ENCODE assay signal across 7 mouse cellular contexts in genomic region chr11:117962228-117963067, GRCm38 (mm10). TPM values are rescaled to one million over a fixed set of nuclear protein-coding genes. Genes with fewer than 3 reads are reported as not detected.
DNase-seq lines count a peak whose midpoint lies in the region; ATAC-seq and TF ChIP-seq lines count a peak whose summit lies in the region.

No protein-coding gene starts in this region.

- H3K4me3 ChIP-seq in embryonic facial prominence, embryonic 11.5 days (ENCODE audit: low read depth, low read length): no peak overlapping the region
- H3K4me3 ChIP-seq in heart, embryonic 14.5 days (ENCODE audit: control insufficient read depth in 1 of 2, insufficient read depth in 1 of 2, low read depth in 1 of 2, low read length in 2 of 2): no peak overlapping the region
- no peak overlapping the region for H3K4me3 ChIP-seq in kidney, postnatal 0 days (replicated peaks; ENCODE audit: low read depth, low read length)
- H3K4me3 ChIP-seq in stomach, embryonic 15.5 days (replicated peaks): no peak overlapping the region

- 0 out of 2 replicates have a peak, but pooled peaks have one; percentile 5 for ATAC-seq in embryonic facial prominence, embryonic 11.5 days (replicated peaks; ENCODE audit: insufficient number of reproducible peaks, low FRiP score, low TSS enrichment, low read depth)
- no peak; the same call in 1 of the 2 replicates for ATAC-seq in heart, embryonic 14.5 days (ENCODE audit: insufficient number of reproducible peaks, insufficient read depth, low FRiP score, low read depth)
- peak; percentile 66 for ATAC-seq in kidney, postnatal 0 days (replicated peaks; ENCODE audit: low FRiP score, low read depth)
- peak; percentile 72 for ATAC-seq in stomach, embryonic 15.5 days (ENCODE audit: insufficient read depth, low FRiP score, low read depth)

- H3K27ac ChIP-seq in embryonic facial prominence, embryonic 11.5 days (replicated peaks; ENCODE audit: low read depth, low read length): peak overlapping the region; percentile 31
- H3K27ac ChIP-seq in heart, embryonic 14.5 days (replicated peaks in 1 of 2; ENCODE audit: control insufficient read depth in 1 of 2, insufficient read depth in 1 of 2, low read depth in 2 of 2, low read length in 2 of 2): peak overlapping the region; percentile 85 to 88
- H3K27ac ChIP-seq in kidney, postnatal 0 days: peak overlapping the region; percentile 89
- peak overlapping the region; percentile 98 for H3K27ac ChIP-seq in stomach, embryonic 15.5 days

- peak; percentile 74 for DNase-seq in ZHBTc4 (ENCODE audit: low read depth, low spot score)
- DNase-seq in embryonic facial prominence, embryonic 11.5 days (ENCODE audit: low spot score): peak; percentile 39
- peak; percentile 94 for DNase-seq in kidney, postnatal 0 days (ENCODE audit: low spot score)
- peak; percentile 86 for DNase-seq in lung, postnatal 25 days (ENCODE audit: low spot score)
- no peak for DNase-seq in layer of hippocampus, postnatal 10 days (ENCODE audit: low spot score in 2 of 2)

- peaks cover 9% of the 10 kb centered on the region for H3K27me3 ChIP-seq in embryonic facial prominence, embryonic 11.5 days (ENCODE audit: control insufficient read depth, insufficient read depth, low read length)
- peaks cover 14% of the 10 kb centered on the region for H3K27me3 ChIP-seq in heart, embryonic 14.5 days (ENCODE audit: control insufficient read depth, insufficient read depth, low read length)
- H3K27me3 ChIP-seq in kidney, postnatal 0 days (ENCODE audit: insufficient read depth, low read length): no peaks in the 10 kb centered on the region
- H3K27me3 ChIP-seq in stomach, embryonic 15.5 days (replicated peaks): no peaks in the 10 kb centered on the region

- H3K36me3 ChIP-seq in embryonic facial prominence, embryonic 11.5 days (replicated peaks; ENCODE audit: control insufficient read depth, insufficient read depth, low read depth, low read length): no peaks in the 10 kb centered on the region; the same call in 1 of the 2 replicates
- peaks cover 5% of the 10 kb centered on the region; the same call in 1 of the 2 replicates for H3K36me3 ChIP-seq in heart, embryonic 14.5 days (ENCODE audit: control insufficient read depth, insufficient read depth, low read length)
- H3K36me3 ChIP-seq in kidney, postnatal 0 days (ENCODE audit: insufficient read depth, low read length): no peaks in the 10 kb centered on the region
- 0 out of 2 replicates have a peak, but pooled peaks cover 3% of the 10 kb centered on the region for H3K36me3 ChIP-seq in stomach, embryonic 15.5 days

- H3K9me3 ChIP-seq in embryonic facial prominence, embryonic 11.5 days (replicated peaks; ENCODE audit: control insufficient read depth, low read length): no peaks in the 10 kb centered on the region
- H3K9me3 ChIP-seq in heart, embryonic 14.5 days (ENCODE audit: control insufficient read depth, low read length): no peaks in the 10 kb centered on the region
- H3K9me3 ChIP-seq in kidney, postnatal 0 days (replicated peaks; ENCODE audit: low read length): no peaks in the 10 kb centered on the region
- no peaks in the 10 kb centered on the region for H3K9me3 ChIP-seq in stomach, embryonic 15.5 days

- peaks cover 35% of the 10 kb centered on the region for H3K4me1 ChIP-seq in embryonic facial prominence, embryonic 11.5 days (ENCODE audit: control insufficient read depth, insufficient read depth, low read length)
- H3K4me1 ChIP-seq in heart, embryonic 14.5 days (ENCODE audit: control insufficient read depth in 2 of 2, insufficient read depth in 2 of 2, low read length in 2 of 2): peaks cover 54 to 58% of the 10 kb centered on the region in 2 experiments
- H3K4me1 ChIP-seq in kidney, postnatal 0 days (replicated peaks; ENCODE audit: insufficient read depth, low read length): peaks cover 39% of the 10 kb centered on the region
- H3K4me1 ChIP-seq in stomach, embryonic 15.5 days: peaks cover 71% of the 10 kb centered on the region

- WGBS in embryonic facial prominence, embryonic 11.5 days: 22% methylated on average over 10 of the region's 10 CpGs
- WGBS in heart, embryonic 14.5 days: 39% methylated on average over 10 of the region's 10 CpGs
- 24% methylated on average over 10 of the region's 10 CpGs for WGBS in kidney, postnatal 0 days
- 24% methylated on average over 10 of the region's 10 CpGs for WGBS in stomach, embryonic 15.5 days

- H3K4me2 ChIP-seq in embryonic facial prominence, embryonic 11.5 days (ENCODE audit: low read depth, low read length): no peak overlapping the region
- H3K4me2 ChIP-seq in heart, embryonic 14.5 days (ENCODE audit: low read length): peak overlapping the region; percentile 81
- H3K4me2 ChIP-seq in kidney, postnatal 0 days (ENCODE audit: low read length): no peak overlapping the region
- peak overlapping the region; percentile 84 for H3K4me2 ChIP-seq in stomach, embryonic 15.5 days

- TF ChIP-seq CTCF in kidney, postnatal 0 days (IDR thresholded peaks at IDR 0.05; ENCODE audit: low read depth): no peak

- peak overlapping the region; percentile 37 for H3K9ac ChIP-seq in embryonic facial prominence, embryonic 11.5 days (replicated peaks; ENCODE audit: low read length)
- H3K9ac ChIP-seq in heart, embryonic 14.5 days (ENCODE audit: low read length): peak overlapping the region; percentile 42
- 0 out of 2 replicates have a peak overlapping the region, but pooled peaks have one; percentile 36 for H3K9ac ChIP-seq in kidney, postnatal 0 days (ENCODE audit: low read depth, low read length)
- H3K9ac ChIP-seq in stomach, embryonic 15.5 days: no peak overlapping the region

RNA-seq across cellular contexts. Expression of gene Socs3, which starts 7.4 kb away (rescaled TPM):
- 8.4 and 9.8 TPM in 2 replicates for polyA plus RNA-seq in embryonic facial prominence, embryonic 11.5 days (2014; fragmentation: Nextera tagmentation; extraction: Ambion mirVana)
- 2.0 and 2.3 TPM in 2 replicates for polyA plus RNA-seq in heart, embryonic 14.5 days (2014; fragmentation: Nextera tagmentation; extraction: Ambion mirVana)
- polyA plus RNA-seq in kidney, postnatal 0 days (2015; fragmentation: Nextera tagmentation; extraction: Ambion mirVana): 11.7 and 14.4 TPM in 2 replicates
- 16.0 and 18.5 TPM in 2 replicates for polyA plus RNA-seq in stomach, embryonic 15.5 days (2015; fragmentation: Nextera tagmentation; extraction: Ambion mirVana)
- 1 to 10 TPM; 2.3 to 2.8 TPM for total RNA-seq in layer of hippocampus, postnatal 10 days (2021)

RNA-seq across cellular contexts. Expression of gene Pgs1, which starts 23.6 kb away (rescaled TPM):
- 33.7 and 34.7 TPM in 2 replicates for polyA plus RNA-seq in embryonic facial prominence, embryonic 11.5 days (2014; fragmentation: Nextera tagmentation; extraction: Ambion mirVana)
- 23.1 TPM in 2 replicates for polyA plus RNA-seq in heart, embryonic 14.5 days (2014; fragmentation: Nextera tagmentation; extraction: Ambion mirVana)
- polyA plus RNA-seq in kidney, postnatal 0 days (2015; fragmentation: Nextera tagmentation; extraction: Ambion mirVana): 29.6 and 32.0 TPM in 2 replicates
- polyA plus RNA-seq in stomach, embryonic 15.5 days (2015; fragmentation: Nextera tagmentation; extraction: Ambion mirVana): 31.7 and 34.6 TPM in 2 replicates
- 10 to 100 TPM; 59.2 to 59.6 TPM for total RNA-seq in layer of hippocampus, postnatal 10 days (2021)

Comparison
In these comparisons a context has a peak if more than half of its experiments do, and no peak if none do; other contexts are left out.
1. DNase-seq: peak in ZHBTc4 (single experiment), embryonic facial prominence, embryonic 11.5 days (single experiment), kidney, postnatal 0 days (single experiment) and lung, postnatal 25 days (single experiment); none in layer of hippocampus, postnatal 10 days (0 of 2).
2. H3K27ac ChIP-seq: peak in every context shown above with its lines; median percentile 98 in stomach, embryonic 15.5 days; 89 in kidney, postnatal 0 days; 86 in heart, embryonic 14.5 days; 31 in embryonic facial prominence, embryonic 11.5 days.
3. H3K4me2 ChIP-seq: peak in heart, embryonic 14.5 days (single experiment) and stomach, embryonic 15.5 days (single experiment); none in embryonic facial prominence, embryonic 11.5 days (single experiment) and kidney, postnatal 0 days (single experiment).